Mouse (Mus musculus) adrenal gland, postnatal 25 days (tissue): ENCODE results near the gene Dnajc5g. TPM values are rescaled to one million over a fixed set of nuclear protein-coding genes. Genes with fewer than 3 reads are reported as not detected.

ENCODE experiments used
- DNase-seq: peaks from one replicate; pipeline ENCODE4 v3.0.0; 2021; ENCODE audit warnings: mixed read lengths
- long read RNA-seq: library from polyadenylated mRNA; stranded (forward); transcript quantifications from one replicate; pipeline ENCODE4 v2.0.0, GENCODE M21; 2021
- total RNA-seq: library from RNA; stranded (reverse); gene quantifications from 2 replicates; pipeline ENCODE4 v1.2.3, GENCODE M21; 2021

Gene Dnajc5g
- total RNA-seq = not detected in 2 replicates
- long read RNA-seq = 0 reads

DNA sequence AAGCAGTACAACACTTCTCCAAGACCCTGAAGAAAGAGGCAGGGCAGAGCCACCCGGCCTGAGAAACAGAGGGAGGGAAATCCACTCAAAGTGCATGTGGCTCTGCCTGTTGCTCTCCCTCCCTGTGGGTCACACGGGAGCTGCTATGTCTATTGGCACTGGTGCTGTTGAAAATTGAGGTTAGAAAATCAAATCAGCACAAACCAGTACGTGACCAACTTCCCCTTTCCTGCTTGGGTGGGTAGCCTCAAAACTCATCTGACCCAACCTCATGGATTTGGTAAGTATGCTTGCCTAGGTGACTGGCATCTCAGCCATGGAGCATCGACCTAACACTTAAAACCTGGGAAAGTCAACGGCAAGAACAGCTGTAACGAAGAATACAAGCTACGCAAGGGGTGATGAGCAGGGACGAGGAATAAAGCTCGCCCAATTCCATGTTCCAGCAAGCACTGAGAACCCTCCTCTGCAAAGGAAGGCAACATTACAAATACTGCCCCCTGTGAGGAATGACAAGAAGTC lies at the start of gene Dnajc5g:
Gene Dnajc5g, plus strand, starts transcription at position 472 of the 522 bp plus-strand sequence.
- DNase-seq = no peak

DNA sequence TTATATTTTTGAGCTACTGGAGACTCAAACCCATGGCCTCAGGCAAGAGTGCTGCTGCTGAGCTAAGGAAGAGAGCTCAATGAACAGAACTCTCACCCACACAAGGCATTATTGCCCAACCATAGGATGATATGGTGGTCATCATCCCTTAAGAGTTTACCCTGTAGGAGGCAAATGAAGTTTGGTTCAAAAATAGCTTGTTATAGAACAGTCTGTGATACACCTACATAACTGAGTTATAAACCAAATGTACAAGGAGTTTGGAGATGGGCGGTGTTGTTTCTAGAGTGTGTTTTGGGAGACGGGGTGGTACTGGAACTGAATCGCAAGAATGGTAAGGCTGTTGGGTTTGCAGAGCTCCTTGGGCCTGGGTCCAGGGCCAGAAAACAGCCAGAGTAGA lies 36.3 kb upstream of the Dnajc5g start:
- no peak for DNase-seq

DNA sequence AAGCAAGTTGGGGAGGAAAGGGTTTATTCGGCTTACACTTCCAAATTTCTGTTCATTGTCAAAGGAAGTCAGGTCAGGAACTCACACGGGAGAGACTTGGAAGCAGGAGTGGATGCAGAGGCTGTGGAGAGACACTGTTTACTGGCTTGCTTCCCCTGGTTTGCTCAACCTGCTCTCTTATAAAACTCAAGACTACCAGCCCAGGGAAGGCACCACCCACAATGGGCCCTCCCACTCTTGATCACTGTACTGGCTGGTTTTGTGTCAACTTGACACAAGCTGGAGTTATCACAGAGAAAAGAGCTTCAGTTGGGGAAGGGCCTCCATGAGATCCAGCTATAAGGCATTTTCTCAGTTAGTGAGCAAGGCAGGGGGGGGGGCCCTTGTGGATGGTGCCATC lies 35.0 kb upstream of the Dnajc5g start:
- DNase-seq = no peak

DNA sequence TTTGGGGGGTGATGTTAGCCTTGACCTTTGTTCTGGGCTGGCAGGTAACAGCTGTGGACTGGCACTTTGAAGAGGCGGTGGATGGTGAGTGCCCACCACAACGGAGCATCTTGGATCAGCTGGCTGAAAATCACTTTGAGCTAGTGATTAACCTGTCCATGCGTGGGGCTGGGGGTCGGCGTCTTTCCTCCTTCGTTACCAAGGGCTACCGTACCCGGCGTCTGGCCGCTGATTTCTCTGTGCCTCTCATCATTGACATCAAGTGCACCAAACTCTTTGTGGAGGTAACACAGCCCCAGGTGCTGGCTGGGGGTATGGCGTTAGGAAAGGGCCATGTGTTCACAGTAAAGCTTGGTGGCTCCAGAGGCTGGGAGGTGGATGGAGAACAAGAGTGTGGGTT lies 34.3 kb upstream of the Dnajc5g start:
- no peak for DNase-seq

DNA sequence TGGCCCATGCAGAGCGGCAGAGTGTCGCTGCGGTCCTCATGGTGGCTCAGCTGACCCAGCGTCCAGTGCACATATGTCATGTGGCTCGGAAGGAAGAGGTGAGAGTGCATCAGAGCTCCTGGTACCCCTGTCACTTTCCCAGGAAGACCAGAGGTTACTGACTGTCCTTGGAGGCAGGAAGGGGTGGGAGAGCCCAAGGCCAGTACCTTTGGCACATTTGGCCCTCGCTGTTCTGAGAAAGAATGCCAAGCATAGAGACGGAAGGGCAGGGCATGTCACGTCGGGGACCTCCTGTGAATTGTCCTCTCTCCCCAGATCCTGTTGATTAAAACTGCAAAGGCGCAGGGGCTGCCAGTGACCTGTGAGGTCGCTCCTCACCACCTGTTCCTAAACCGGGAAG lies 32.9 kb upstream of the Dnajc5g start:
- no peak for DNase-seq

DNA sequence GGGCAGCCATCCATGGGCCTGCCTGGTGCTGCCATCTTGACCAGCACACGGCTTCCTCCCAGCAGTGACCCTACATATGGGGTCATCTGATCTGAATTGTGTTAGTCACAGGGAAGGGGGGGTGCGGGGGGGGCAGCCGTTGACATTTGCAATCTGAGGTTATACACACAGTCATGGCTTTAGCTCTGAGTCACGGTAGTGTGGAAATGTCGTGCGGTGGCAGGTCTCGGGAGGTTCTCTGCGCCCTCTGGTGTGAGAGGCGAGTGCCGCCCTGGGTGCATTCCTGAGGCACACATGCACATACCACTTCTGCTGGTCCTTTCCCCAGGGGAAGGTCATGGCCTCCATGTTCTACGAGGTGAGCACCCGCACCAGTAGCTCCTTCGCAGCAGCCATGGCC lies 29.7 kb upstream of the Dnajc5g start:
- DNase-seq = peak; percentile 59

DNA sequence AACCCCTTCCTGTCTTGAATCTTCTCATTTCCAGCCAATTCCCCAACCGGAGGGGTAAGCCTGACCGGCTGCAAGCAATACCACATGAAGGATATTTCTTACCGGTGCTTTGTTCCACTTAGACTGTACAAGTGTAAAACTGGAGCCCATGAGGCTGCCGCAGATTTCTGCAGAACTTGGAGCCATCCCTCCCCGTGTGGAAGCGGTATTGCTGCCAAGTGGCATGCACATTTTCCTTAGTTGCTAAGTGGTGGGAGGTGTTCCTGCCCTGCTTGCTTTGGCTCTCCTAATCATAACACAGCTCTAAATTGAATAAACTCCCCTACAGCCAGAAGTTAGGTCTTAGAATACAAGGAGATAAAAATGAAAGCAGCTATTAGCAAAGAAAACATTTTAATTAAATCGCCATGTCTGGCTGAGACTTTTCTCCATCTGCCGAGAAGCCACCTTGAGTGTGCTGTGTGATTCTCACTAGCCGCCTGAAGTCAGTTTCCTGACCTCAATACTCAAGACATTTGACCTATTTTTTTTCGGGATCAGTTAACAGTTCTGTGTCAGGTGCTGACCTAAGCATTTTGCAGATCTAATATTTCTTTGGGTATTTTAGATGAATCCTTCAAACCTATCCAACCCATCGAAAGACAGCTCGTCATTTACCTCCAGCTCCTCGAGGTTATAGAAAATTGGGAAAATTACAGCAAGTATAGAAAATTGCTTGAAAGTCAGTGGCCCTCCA lies 25.9 kb upstream of the Dnajc5g start:
- DNase-seq = no peak

DNA sequence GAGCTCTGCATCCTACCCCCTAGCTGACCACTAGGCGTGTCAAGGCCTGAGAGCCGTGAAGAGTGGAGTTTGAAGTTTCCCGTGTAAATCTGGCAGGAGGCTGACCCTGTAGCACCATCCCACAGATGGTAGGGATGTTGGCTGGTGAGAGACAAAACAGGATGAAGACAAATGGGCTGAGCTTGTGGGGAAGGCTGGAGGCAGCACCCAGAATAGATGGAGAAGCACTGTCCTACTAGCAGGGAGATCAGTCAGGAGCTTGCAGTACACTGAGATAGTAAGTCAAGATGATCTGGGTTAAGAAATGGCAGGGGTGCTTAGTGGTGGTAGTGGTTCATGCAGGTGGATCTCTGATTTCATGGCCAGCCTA lies 25.3 kb upstream of the Dnajc5g start:
- no peak for DNase-seq

DNA sequence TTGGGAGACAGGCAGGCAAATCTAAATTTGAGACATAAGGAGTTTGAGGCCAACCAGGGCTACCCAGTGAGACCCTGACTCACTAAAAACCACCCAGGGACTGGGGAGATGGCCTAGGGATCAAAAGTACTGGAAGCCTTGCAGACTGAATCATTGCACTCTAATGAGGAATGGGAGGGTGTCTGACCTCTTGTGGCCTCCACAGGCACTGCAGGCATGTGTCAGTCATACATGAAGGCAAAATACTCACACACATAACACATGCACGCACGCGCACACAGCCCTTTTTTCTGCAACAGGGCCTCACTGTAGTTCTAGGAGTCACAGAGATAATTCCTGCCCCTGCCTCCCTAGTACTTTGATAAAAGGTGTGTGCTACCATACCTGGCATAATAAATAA lies 24.7 kb upstream of the Dnajc5g start:
- DNase-seq = peak; percentile 52

DNA sequence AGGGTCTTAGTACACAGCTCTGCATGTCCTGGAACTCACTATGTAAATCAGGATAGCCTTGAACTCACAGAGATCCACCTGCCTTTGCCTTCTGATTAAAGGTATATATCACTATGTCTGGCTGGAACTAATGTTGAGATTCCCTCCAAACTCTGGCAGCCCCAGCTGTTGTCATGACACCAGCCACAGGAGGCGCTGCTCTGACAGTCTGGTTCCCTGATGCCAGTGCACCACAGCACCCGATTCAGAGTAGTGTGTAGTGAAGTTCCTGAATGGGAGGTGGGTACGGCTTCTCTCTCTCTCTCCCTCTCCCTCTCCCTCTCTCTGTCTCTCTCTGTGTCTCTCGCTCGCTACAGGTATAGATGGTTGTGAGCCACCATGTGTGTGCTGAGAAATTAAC lies 23.7 kb upstream of the Dnajc5g start:
- DNase-seq = peak; percentile 68

DNA sequence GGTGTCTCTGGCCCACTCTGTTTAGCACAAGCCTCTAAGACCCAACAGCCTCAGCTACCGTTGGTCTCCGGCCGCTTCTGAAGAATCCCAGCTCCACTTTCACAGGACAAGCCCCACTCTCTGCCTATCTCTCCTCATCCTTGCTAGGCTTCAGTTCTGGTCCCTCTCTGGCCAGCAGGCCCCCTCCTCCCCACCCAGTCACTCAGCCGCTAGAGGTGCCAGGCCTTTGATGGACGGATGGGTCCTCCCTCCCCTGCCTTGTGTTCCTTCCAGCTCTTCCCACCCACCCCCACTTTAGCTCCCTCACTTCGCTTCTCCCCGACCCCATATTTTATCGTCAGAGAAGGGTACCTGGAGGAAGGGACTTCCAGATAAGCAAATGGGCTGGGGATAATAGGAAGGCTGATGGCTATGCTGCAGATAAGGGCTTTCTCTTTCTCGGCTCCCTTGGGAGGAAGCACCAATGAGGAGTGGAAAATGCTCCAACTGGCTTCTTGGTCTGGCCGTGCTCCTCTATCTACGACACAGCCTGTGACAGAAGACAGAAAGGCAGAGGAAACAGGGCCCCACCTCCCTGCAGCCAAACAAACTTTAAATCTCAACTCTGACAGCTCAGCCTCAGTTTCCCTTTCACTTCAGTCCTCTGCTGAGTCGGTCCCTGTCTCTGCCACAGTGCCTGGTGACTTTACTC lies 23.0 kb upstream of the Dnajc5g start:
- DNase-seq = no peak

DNA sequence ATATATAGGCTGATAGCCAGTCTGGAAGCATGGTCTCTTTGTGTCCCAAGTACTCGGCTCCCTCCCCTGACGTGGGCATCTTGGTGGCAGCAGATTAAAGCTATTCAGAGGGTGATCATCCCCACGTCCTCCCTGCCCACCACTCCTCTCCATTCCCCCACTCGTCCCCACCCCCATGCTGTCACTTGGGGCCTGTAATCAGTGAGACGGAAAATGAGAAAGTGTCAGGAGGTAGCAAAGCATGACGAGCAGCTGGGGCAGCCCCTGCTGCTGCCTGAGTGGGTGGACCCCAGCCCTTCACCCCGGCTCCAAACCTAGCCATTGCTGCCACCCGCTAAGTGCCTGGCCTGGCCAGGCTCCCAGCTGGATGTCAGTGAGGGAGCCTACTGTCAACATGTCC lies 22.1 kb upstream of the Dnajc5g start:
- DNase-seq = no peak

DNA sequence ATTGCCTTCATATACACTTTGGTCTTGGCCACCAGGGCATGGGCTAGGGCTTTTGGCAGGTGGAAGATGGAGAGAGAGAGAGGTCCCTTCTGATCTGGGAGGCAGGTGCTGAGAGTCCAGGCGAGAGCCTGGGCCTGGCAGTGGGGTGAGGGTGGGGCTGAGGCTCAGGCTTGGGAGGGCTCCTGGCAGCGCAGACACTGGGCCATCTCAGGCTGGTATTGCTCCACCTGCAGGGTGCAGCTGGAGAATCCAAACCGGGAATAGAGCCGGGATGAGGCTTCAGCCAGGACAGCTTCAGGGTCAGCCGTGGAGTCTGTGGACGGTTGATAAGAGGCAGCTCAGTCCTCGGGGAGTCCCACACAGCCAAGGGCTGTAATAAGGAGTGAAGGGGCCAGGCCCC lies 19.5 kb upstream of the Dnajc5g start:
- no peak for DNase-seq

DNA sequence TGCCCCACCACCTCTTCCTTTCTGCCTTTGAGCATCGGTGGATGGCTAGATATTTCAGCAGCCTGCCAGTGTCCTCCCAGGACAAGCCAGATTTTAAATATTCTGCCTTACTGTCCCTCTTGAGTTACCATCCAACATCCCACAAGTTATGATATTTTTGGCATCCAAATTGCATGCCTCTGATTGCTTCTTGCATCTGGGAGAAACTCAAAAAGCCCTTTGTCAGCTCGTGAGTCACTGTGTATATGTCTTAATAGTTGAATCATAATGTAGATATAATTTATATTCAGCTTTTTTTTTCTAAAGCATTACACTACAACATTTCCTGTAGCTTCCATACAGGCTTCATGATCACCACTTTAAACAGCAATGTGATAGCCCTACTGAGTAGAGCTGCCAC lies 19.0 kb upstream of the Dnajc5g start:
- DNase-seq = no peak

DNA sequence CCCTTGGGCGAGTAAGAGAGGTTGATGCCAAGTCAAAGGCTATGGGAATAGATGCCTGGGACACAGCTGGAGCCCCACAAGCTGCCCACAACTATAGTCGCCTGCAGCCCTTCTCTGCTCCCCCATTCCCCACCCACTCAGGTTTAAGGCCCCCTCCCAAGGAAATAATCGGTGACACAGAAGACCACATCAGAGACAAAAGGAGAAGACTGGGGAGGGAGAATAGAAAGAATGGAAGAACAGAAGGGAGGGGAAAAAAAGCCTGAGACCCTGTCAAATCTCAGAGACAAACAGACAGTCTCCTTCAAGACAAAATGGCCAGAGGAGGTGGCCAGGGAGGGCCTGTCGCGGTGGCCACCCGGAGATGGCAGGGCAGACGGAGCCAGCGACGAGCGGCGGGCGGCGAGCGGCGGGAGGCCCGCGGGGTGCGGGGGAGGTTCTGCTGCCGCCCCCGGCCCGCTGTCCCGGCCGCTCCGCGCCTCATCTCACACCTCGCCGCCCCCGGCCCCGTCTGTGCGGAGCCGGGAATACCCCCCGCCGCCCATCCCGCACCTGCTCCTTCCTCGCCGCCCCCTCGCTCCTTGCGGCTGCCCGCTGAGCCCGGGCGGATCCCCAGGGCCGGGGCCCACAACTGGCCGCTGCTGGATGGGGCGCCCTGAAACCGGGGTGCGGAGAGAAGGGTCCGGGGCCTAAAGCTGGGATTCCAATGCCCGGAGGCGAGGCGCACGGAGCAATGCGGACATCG lies 13.7 kb upstream of the Dnajc5g start:
- DNase-seq = no peak

DNA sequence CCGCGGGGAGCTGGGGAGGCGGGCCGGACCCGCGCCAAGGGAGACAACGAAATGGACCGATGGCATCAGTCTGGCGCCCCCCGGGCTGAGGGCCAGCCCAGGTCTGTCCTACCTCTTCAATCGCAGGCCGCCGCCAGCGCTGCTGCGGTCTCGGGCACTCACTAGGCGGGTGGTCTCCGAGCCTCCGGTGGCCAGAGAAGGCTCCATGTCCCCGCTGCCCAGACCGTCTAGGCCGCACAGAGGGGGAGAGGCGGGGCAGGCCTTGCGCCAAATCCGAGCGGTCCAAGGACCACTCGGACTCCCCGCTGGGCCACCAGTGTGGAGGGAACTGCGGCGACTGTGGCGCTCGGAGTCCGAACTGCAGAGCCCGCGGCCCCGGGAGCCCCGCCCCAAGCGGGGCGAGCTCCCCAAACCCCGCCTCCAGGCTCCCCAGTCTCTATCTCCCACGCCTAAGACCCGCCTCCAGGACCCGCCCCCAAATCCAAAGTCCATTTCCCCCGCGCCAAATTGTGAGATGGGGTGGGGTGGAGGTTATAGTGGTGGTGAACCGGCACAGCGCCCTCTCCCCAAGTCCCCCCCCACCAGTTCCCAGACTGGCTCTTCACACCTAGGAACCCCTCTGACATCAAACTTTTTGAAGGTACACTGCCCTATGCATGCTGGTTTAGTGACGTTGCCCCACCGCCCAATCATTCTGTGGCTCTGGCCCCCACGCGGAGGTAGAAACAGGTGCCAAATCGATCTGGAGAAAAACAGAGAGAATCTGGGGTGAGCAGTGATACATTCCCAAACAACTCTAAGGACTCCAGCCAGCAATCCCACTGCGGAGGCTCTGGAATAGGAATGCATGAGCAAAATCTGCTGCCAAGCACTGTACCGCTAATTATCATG lies 12.7 kb upstream of the Dnajc5g start:
- DNase-seq = peak; percentile 46

DNA sequence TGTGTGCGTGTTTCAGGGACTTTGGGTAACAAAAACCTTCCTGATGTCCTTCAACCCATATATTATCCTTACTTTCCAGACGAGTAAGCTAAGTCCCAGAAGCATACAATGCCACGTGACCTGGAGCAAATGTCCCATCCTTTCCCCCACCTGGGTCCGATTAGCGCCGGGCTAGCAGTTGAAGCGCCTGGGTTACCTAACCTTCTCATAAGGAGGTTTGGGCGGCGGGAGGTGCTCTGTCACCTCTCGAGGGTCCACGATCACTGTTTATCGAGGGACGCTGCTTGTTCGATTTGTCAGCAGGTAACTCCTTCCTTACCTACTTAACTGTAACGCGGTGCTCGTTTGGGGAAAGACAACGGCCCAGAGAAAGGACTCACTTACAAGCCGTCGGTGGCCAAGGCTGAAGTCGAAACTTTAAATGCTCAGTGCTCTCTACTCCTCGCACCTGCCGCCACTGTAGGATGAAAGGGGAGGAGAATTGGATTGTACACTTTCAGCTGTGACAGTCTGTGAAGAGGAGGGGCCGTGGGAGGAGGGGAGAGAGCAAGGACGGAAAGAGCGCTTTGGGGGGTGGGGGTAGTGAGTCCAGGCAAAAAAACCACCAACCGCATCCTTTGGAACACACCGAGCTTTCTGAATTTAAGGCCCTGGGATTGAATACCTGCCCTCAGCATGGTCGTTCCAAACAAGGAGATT lies 11.8 kb upstream of the Dnajc5g start:
- DNase-seq = no peak

DNA sequence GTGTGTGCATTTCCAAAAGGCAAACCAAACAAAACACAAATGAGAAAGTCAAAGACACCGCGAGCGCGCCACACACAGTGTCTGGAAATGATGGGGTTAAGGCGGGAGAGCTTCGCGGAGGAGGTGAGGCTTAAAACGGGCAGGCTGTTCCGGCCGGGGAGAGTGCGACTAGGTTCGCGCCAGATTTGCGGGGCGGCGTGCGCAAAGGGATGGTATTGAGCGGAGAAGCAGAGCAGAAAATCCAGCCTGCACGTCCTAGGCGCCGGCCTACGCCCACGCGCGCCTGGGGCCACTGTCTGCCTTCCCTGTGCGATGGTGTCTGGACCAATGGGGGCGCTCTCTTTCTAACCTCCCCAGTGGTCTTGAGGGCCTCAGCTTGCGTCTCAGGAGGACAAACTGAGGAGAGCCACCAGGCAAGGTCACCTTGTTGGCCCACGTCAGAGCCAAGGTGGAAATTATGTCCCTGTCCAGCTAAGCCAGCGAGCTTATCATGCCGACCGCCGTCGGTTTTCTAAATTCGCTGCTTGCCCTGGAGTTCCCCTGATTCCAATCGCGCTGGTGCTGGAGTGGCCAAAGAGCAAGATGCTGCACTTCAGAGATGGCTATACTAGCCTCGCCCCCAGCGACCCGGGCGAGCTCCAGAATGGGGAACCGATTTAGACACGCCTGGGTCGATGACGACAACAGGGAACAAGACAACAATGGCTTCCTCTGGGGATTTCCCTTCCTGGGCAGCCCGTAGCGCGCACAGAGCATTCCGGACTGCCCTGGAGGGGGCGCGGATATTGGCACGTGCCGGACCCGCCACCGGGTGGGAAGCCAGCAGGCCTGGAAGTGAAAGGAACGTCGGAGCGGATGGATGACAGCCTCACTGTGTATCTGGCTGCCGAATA lies 11.0 kb upstream of the Dnajc5g start:
- peak; percentile 37 for DNase-seq

DNA sequence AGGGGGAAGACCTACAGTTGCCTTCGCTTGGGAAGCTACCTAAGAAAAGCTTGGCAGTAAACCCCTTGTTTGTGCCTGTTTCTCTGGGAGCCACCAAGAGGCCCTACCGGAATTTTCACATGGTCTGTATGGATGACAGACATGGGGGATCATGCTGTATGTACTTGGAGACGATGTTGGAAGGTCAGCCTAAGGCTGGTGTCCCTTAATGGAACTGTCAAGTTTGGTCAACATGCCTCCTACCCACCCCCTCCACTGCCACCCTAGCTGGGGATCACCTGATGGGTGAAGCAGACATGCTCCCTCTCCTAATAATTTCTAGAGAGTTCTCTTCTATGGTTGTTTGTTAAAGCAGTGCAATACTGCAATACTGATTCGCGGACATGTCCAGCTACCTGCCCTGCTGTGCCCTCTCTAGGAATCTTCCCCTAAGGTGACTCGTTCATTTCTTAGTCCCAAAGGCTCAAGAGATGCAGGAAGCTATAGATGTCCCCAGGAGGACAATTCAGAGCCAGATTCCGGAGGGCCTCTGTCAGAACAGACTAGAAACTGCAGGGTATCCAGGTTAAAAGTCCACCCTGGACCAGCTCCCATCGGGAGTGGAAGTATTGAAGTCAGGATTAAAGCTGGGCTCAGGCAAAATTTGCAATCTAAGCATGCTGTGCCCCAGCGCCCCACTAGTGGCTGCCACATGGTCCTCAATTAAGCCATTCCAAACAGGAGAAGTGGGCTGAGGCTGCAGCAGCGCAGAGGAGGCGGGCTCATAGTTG lies 10.2 kb upstream of the Dnajc5g start:
- DNase-seq = no peak
